Mouse (Mus musculus) adrenal gland, postnatal 4 days (tissue): ENCODE results near the gene Pgrmc2. TPM values are rescaled to one million over a fixed set of nuclear protein-coding genes. Genes with fewer than 3 reads are reported as not detected.

Source experiments
- total RNA-seq, 2 experiments: library from RNA; stranded (reverse); gene quantifications; 2 replicates each; pipeline ENCODE4 v1.2.3; 2021

The Pgrmc2 gene
- total RNA-seq, 2 experiments from 2014 or later = 43.9 to 45.5 TPM

Other genes with a start within 250 kb of the Pgrmc2 start
- 10 to 100 TPM; 17.7 to 18.6 TPM for gene Mfsd8, start 236.2 kb downstream of the Pgrmc2 start, total RNA-seq
- gene Abhd18, start 236.1 kb downstream of the Pgrmc2 start, total RNA-seq = 10 to 100 TPM in 1 of 2 experiments, 1 to 10 TPM in 1; 9.8 to 10.4 TPM
- gene 1700034I23Rik, start 180.5 kb downstream of the Pgrmc2 start, total RNA-seq = not detected
- 10 to 100 TPM; 21.0 to 23.1 TPM for gene Larp1b, start 133.2 kb downstream of the Pgrmc2 start, total RNA-seq